Mouse (Mus musculus) small intestine, adult 2 months (tissue): ENCODE measurements around the gene Gm20388.

Experiments
- CTCF ChIP-seq: fragments of 200-500 bp; IDR thresholded peaks from 2 replicates; pipeline ENCODE4 v1.5.1; 2012; ENCODE audit warnings: low read depth, mild to moderate bottlenecking, control low read depth, inconsistent platforms, low read length, moderate library complexity, mixed read lengths; ENCODE audit not compliant: insufficient replicate concordance, insufficient read length; ENCODE audit errors: extremely low read depth
- POLR2A ChIP-seq: fragments of 200-500 bp; IDR thresholded peaks from 2 replicates; pipeline ENCODE4 v1.6.1; 2012; ENCODE audit warnings: low read depth, mild to moderate bottlenecking, control low read depth, inconsistent platforms, low read length, moderate library complexity

DNA sequence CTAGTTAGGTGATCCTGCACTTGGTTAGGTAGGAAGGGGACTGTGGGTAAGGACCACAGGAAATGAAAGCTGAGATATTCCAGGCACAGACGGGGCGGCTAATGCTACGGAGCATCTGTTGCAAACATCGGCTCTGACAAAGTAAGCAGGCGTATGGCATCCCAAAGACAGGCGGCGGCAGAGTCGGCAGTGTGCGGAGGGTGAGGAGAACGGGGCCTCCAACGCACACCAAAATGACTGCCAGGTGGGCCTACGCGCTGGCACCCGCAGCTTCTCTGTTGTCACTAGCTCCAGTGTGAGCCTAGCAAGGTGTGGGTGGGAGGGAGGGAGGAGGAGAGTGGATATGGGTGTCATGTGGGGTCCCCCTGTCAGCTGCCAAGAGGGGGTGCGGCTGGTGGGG is 2730.8 kb downstream of the Gm20388 start:
- no peak for TF ChIP-seq CTCF
- TF ChIP-seq POLR2A, result no peak
